Mouse (Mus musculus) heart, adult 2 months (tissue): ENCODE measurements around the gene Nt5c3b.

ENCODE experiments used
- CTCF ChIP-seq: fragments of 200-600 bp; IDR thresholded peaks from 2 replicates; pipeline ENCODE4 v1.8.1; 2022; ENCODE audit warnings: antibody characterized with exemption, mild to moderate bottlenecking, moderate library complexity
- POLR2A ChIP-seq: fragments of 200-500 bp; IDR thresholded peaks from 2 replicates; pipeline ENCODE4 v1.6.1; 2011; ENCODE audit warnings: mild to moderate bottlenecking, low read depth, low read length, control low read depth; ENCODE audit not compliant: insufficient read depth

DNA sequence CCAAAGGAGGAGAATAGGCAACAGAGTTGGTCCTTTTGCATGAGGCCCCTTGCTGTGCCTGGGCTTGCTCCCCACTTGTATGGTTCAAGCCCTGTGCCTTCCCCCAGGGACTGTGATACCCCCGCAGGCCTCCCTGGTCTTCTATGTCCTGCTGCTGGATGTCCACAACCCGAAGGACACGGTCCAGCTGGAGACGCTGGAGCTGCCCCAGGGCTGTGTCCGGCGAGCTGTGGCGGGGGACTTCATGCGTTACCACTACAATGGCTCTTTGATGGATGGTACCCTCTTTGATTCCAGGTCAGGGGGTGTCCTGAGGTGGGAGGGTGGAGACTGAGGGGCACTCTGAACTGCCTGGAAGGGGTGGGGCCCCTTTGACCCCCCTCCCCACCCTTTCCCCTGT, 20.1 kb downstream of the Nt5c3b start:
- TF ChIP-seq CTCF, result no peak
- TF ChIP-seq POLR2A, result no peak
